Mouse (Mus musculus) heart, embryonic 16.5 days (tissue): ENCODE results near the gene Dcaf15. TPM values are rescaled to one million over a fixed set of nuclear protein-coding genes. Genes with fewer than 3 reads are reported as not detected.

Source experiments
- ATAC-seq: fragments of 200-750 bp; cut with Nextera tagmentation; replicated peaks from 2 replicates; pipeline ENCODE4 v1.8.0; 2017; ENCODE audit warnings: moderate number of reproducible peaks; ENCODE audit not compliant: insufficient read depth, low FRiP score; ENCODE audit errors: extremely low read depth
- H3K27ac ChIP-seq: fragments of 300-500 bp; sonication (generic); 2 replicates; pipeline ENCODE4 v1.5.1; 2014; ENCODE audit warnings: mild to moderate bottlenecking, low read length, control low read depth, moderate library complexity
- H3K27me3 ChIP-seq: fragments of 300-500 bp; sonication (generic); 2 replicates; pipeline ENCODE4 v1.6.1; 2014; ENCODE audit warnings: low read length, mixed read lengths; ENCODE audit not compliant: control insufficient read depth, insufficient read depth
- H3K36me3 ChIP-seq: fragments of 300-500 bp; sonication (generic); 2 replicates; pipeline ENCODE4 v1.6.1; 2014; ENCODE audit not compliant: control insufficient read depth, insufficient read depth
- H3K4me1 ChIP-seq: fragments of 300-500 bp; sonication (generic); 2 replicates; pipeline ENCODE4 v1.6.1; 2014; ENCODE audit warnings: low read length, mixed read lengths; ENCODE audit not compliant: control insufficient read depth, insufficient read depth
- H3K4me2 ChIP-seq: fragments of 300-500 bp; sonication (generic); 2 replicates; pipeline ENCODE4 v1.6.1; 2014; ENCODE audit warnings: low read depth, mild to moderate bottlenecking, control low read depth, low read length
- H3K4me3 ChIP-seq: fragments of 300-500 bp; sonication (generic); 2 replicates; pipeline ENCODE4 v1.5.1; 2014; ENCODE audit warnings: mild to moderate bottlenecking, control low read depth, low read length
- H3K9ac ChIP-seq: fragments of 300-500 bp; sonication (generic); 2 replicates; pipeline ENCODE4 v1.6.1; 2014; ENCODE audit warnings: low read length, control low read depth
- H3K9me3 ChIP-seq: fragments of 300-500 bp; sonication (generic); replicated peaks from 2 replicates; pipeline ENCODE4 v1.6.1; 2016; ENCODE audit warnings: low read length; ENCODE audit not compliant: control insufficient read depth
- WGBS: fragments of 180-500 bp; shearing (Covaris S2); extraction: QIAGEN DNeasy Blood & Tissue Kit; methylation state at CpG from one replicate; pipeline ENCODE4 v1.1.7; 2014; 5-methylcytosine and 5-hydroxymethylcytosine counted together
- polyA plus RNA-seq: library from polyadenylated mRNA; unstranded; fragments of >200 nt; fragmentation: Nextera tagmentation; extraction: Ambion mirVana; gene quantifications from 2 replicates; pipeline ENCODE4 v1.2.1, GENCODE M21; 2015

Dcaf15 gene
- polyA plus RNA-seq, 1 experiment from 2014 or later = 5.4 TPM

DNA sequence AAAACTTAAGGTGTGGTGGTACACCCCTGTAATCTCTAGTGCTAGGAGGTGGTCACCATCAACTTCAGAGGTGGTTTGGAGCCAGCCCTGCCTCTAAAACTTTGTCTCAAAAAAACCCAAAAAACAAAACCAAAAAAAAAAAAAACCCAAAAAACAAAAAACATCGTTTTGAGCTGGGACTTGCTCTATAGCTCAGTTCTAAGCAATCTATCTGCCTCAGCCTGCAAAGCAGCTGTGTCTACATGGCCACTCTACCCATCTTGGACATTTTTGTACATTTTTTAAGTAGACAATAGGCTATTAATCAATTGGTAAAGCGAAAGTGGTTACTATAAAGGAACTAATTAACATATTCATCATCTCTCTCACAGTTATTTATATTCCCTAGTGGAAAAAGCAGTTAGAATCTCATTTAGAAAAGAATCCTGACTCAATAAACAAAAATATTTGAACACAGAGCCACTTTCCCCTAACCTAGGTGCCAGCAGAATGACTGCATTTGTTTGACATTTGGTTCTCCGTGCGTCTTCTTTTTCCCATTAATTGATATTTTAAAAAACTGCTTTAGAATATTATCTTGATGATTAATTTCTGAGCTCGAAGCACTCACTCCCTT is 39.0 kb downstream of the Dcaf15 start:
- H3K4me2 ChIP-seq = peak overlapping the region; percentile 81
- H3K4me3 ChIP-seq = peak overlapping the region; percentile 85
- peak overlapping the region; percentile 87 for H3K9ac ChIP-seq
- H3K36me3 ChIP-seq = no peaks in the 10 kb centered on the region
- no peaks in the 10 kb centered on the region for H3K27me3 ChIP-seq
- no peak for ATAC-seq
- peaks cover 35% of the 10 kb centered on the region for H3K4me1 ChIP-seq
- peak overlapping the region; percentile 90 for H3K27ac ChIP-seq
- 27% methylated on average over 5 of the region's 5 CpGs for WGBS
- no peaks in the 10 kb centered on the region for H3K9me3 ChIP-seq

DNA sequence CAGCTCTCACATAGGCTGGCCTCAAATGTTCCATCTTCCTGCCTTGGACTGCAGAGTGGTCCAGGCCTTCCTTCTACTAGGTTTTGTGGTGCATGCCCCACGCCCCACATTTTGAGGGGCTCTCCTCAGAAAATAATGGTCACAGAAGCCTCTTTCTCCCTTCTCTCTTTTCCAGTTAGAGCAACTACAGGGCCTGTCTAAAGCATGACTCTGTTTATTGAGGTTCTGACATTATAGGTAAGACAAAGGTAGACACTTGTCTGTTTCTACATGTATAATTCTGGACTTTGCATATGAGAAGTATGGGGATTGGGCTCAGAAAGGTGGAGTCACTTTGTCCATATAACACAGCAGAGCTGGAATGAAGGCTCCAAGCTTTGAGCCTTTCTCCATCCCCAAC is 39.5 kb downstream of the Dcaf15 start, which contains the start of gene Gm10643:
Gene Gm10643, minus strand, starts transcription at position 101 of the 400 bp plus-strand sequence.
- Histone ChIP-seq H3K9ac (peak within 1 kb of the TSS; percentile 87), H3K4me3 (peak within 1 kb of the TSS; percentile 85), H3K27me3 (no peaks in the 10 kb centered on the region), H3K36me3 (no peaks in the 10 kb centered on the region), H3K4me1 (peaks cover 31% of the 10 kb centered on the region), H3K9me3 (no peaks in the 10 kb centered on the region), H3K27ac (peak within 1 kb of the TSS; percentile 90), H3K4me2 (peak within 1 kb of the TSS; percentile 81)
- 95% methylated on average over 1 of the region's 1 CpGs for WGBS
- ATAC-seq = no peak

DNA sequence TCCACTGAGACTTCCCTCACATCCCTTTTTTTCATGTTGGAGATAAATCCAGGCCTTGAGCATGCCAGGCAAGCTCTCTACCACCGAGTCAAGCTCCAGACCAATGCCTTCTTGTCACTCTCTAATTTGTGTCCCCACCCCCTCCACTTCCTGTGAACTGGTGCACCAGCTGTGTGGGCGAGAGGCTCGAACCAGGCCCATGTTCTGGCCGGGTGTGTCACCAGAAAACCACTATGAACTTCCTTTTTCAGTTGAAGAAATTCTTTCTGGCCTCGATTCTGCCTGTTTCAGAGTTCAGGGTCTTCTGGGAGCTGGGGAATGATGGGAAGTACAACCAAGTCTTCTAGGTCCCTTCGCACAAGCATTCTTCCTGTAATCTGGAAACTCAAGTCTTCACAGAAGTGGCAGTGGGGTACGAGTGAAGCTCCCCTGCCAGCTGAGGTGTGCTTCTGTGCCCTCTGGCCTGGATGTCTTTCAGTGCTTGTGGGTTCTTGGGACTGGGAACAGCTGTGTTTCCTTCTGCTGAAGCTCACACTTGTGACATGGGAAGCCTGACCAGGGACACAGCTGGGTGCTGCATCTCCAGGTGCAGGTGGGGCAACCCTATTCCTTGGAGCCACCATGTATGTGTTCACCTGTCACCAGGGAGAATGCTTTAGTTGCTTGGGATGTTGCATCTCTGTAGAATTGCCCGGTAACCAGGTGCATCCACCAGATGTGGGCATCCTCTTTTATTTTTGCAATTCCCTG is 40.5 kb downstream of the Dcaf15 start:
- Histone ChIP-seq H3K4me3 (no peak overlapping the region), H3K9me3 (no peaks in the 10 kb centered on the region), H3K4me1 (peaks cover 22% of the 10 kb centered on the region), H3K9ac (0 out of 2 replicates have a peak overlapping the region, but pooled peaks have one; percentile 12), H3K27ac (peak overlapping the region; percentile 66), H3K36me3 (no peaks in the 10 kb centered on the region), H3K27me3 (no peaks in the 10 kb centered on the region), H3K4me2 (no peak overlapping the region)
- no peak for ATAC-seq
- WGBS = 59% methylated on average over 8 of the region's 8 CpGs

DNA sequence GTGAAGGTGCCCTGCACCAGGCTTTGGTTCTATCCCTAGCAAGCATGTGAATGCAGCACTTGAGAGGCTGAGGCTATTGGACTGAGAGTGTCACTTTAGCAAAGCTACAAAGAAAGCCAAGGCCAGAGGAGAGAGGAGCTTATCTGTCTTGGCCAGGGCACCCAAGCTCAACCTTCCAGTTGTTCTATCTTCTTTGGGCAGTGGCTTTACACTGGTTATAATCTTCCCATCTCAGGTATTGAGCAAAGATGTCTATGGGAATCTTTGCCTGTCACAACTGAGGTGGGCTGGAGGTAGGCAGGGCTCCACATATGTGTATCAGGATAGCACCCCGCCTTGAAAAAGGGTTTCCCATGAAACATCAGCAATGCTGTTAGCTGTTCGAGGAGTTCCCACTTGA is 44.3 kb downstream of the Dcaf15 start:
- no peak for ATAC-seq
- Histone ChIP-seq H3K4me2 (no peak overlapping the region), H3K36me3 (no peaks in the 10 kb centered on the region), H3K9ac (no peak overlapping the region), H3K27ac (no peak overlapping the region), H3K4me1 (peaks cover 2% of the 10 kb centered on the region; the same call in 1 of the 2 replicates), H3K27me3 (no peaks in the 10 kb centered on the region), H3K4me3 (no peak overlapping the region), H3K9me3 (no peaks in the 10 kb centered on the region)
- WGBS = 80% methylated on average over 2 of the region's 2 CpGs

- H3K4me1 ChIP-seq = no peaks in the 10 kb centered on the region; the same call in 1 of the 2 replicates
- H3K27ac ChIP-seq = no peak overlapping the region
- H3K9ac ChIP-seq = no peak overlapping the region
- 92% methylated on average over 2 of the region's 2 CpGs for WGBS
- H3K4me2 ChIP-seq = no peak overlapping the region
- no peaks in the 10 kb centered on the region for H3K36me3 ChIP-seq
- ATAC-seq = no peak
- no peaks in the 10 kb centered on the region for H3K27me3 ChIP-seq
- H3K9me3 ChIP-seq = no peaks in the 10 kb centered on the region
- no peak overlapping the region for H3K4me3 ChIP-seq
These were observed 45.3 kb downstream of the Dcaf15 start for GRCm38 (mm10) chr8:84059226-84059625.

DNA sequence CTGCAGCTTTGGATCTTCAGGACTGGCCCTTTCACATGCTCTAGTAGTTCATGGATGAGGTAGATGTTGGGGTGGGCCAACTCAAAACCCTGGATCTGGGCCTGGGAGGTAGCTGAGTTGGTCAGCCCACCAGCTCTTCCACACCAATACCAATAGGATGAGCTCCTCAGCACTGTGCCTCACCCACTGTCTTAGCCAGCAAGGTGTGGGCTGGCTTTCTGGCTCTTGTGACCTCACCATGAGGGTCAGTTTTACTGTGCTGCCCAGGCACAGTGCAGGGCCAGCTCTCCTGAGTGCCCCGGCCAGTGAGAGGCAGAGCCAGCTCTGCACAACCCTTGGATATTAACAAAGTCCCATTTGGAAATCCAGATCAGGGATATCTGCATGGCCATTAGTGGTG is 46.7 kb downstream of the Dcaf15 start:
- WGBS = 96% methylated on average over 1 of the region's 1 CpGs
- peaks cover 3% of the 10 kb centered on the region for H3K4me1 ChIP-seq
- no peak overlapping the region for H3K9ac ChIP-seq
- ATAC-seq = no peak
- no peaks in the 10 kb centered on the region for H3K9me3 ChIP-seq
- no peaks in the 10 kb centered on the region for H3K27me3 ChIP-seq
- no peak overlapping the region for H3K4me2 ChIP-seq
- no peaks in the 10 kb centered on the region for H3K36me3 ChIP-seq
- H3K27ac ChIP-seq = no peak overlapping the region
- no peak overlapping the region for H3K4me3 ChIP-seq

DNA sequence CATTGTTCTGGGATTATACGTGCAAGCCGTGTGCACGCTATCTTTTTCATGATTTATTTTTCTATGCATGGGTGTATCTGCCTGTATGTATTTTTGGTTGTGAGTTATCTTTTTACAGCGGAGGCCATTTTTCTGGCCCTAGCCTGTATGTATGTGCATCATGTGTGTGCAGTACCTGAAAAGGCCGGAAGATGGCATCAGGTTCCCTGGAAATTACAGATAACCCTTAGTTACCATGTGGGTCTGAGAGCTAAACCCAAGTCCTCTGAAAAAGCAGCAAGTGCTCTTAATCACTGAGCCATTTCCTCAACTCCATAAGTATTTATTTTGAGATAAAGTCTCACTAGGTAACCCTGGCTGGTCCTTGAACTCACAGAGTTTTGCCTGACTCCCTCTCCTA is 51.3 kb downstream of the Dcaf15 start:
- Histone ChIP-seq H3K9me3 (no peaks in the 10 kb centered on the region), H3K27me3 (no peaks in the 10 kb centered on the region), H3K27ac (no peak overlapping the region), H3K4me3 (no peak overlapping the region), H3K9ac (no peak overlapping the region), H3K36me3 (no peaks in the 10 kb centered on the region), H3K4me1 (peaks cover 13% of the 10 kb centered on the region), H3K4me2 (no peak overlapping the region)
- 82% methylated on average over 5 of the region's 5 CpGs for WGBS
- ATAC-seq = no peak

DNA sequence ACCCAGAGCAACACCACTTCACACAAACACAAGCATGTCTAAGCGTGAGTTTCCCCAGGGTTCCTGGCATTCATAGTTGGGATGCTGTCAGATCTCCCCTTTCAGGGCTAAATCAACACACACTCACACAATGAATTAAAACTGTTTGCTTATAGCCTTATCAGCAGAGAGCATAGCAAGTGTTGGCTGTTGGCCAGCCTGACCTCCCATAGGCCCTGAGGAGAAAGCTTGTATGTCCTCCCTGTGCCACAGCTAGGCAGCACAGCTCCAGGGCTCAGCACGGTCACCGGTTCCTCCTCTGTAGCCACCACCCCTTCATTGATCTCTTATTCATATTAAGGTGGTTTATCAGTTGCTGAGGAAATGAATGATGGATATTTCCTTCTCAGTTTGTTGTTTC is 51.8 kb downstream of the Dcaf15 start:
- WGBS = 24% methylated on average over 3 of the region's 3 CpGs
- H3K9ac ChIP-seq = no peak overlapping the region
- ATAC-seq = peak; percentile 85
- no peaks in the 10 kb centered on the region for H3K9me3 ChIP-seq
- H3K4me2 ChIP-seq = no peak overlapping the region
- H3K4me1 ChIP-seq = peaks cover 13% of the 10 kb centered on the region
- H3K27me3 ChIP-seq = no peaks in the 10 kb centered on the region
- H3K27ac ChIP-seq = peak overlapping the region; percentile 48
- no peak overlapping the region for H3K4me3 ChIP-seq
- H3K36me3 ChIP-seq = no peaks in the 10 kb centered on the region

- H3K27ac ChIP-seq = no peak overlapping the region
- peaks cover 13% of the 10 kb centered on the region for H3K4me1 ChIP-seq
- H3K4me3 ChIP-seq = no peak overlapping the region
- peaks cover 25% of the 10 kb centered on the region for H3K27me3 ChIP-seq
- 0 out of 2 replicates have a peak, but pooled peaks cover 2% of the 10 kb centered on the region for H3K9me3 ChIP-seq
- ATAC-seq = no peak
- H3K4me2 ChIP-seq = no peak overlapping the region
- no peaks in the 10 kb centered on the region for H3K36me3 ChIP-seq
- 66% methylated on average over 5 of the region's 5 CpGs for whole genome bisulfite sequencing
- no peak overlapping the region for H3K9ac ChIP-seq
These were observed 56.4 kb downstream of the Dcaf15 start for GRCm38 (mm10) chr8:84048171-84048570.
